Mouse (Mus musculus) liver, embryonic 14.5 days (tissue): ENCODE measurements around the gene Odf3l1. TPM values are rescaled to one million over a fixed set of nuclear protein-coding genes. Genes with fewer than 3 reads are reported as not detected.
A peak's percentile ranks its signal among the peaks of the same experiment; 100 is the strongest.

Experiments used
- ATAC-seq: fragments of 200-750 bp; cut with Nextera tagmentation; 2 replicates; pipeline ENCODE4 v1.8.0; 2017; ENCODE audit warnings: moderate number of reproducible peaks, mild to moderate bottlenecking, moderate library complexity; ENCODE audit not compliant: insufficient read depth
- DNase-seq, 3 experiments: peaks; one replicate each; pipeline ENCODE4 v3.0.0-alpha.2; 2012 to 2013; ENCODE audit warnings: low read depth in 3 of 3, low spot score in 3 of 3
- H3K27ac ChIP-seq: fragments of 300-500 bp; sonication (generic); 2 replicates; pipeline ENCODE4 v1.5.1; 2014; ENCODE audit warnings: moderate library complexity, mild to moderate bottlenecking, control low read depth, inconsistent platforms
- H3K27me3 ChIP-seq: fragments of 300-500 bp; sonication (generic); 2 replicates; pipeline ENCODE4 v1.6.1; 2014; ENCODE audit warnings: mild to moderate bottlenecking, low read length, moderate library complexity; ENCODE audit not compliant: control insufficient read depth, insufficient read depth
- H3K36me3 ChIP-seq: fragments of 300-500 bp; sonication (generic); replicated peaks from 2 replicates; pipeline ENCODE4 v1.6.1; 2014; ENCODE audit warnings: low read depth; ENCODE audit not compliant: control insufficient read depth, insufficient read depth
- H3K4me1 ChIP-seq, 2 experiments: fragments of 200-500 bp in 1 of 2; fragments of 300-500 bp in 1 of 2; sonication (generic) in 1 of 2; replicated peaks; 2 replicates each; pipeline ENCODE4 v1.6.1; 2012 to 2014; ENCODE audit warnings: antibody characterized with exemption in 1 of 2, inconsistent platforms in 1 of 2, low read length in 1 of 2; ENCODE audit not compliant: control insufficient read depth in 2 of 2, insufficient read depth in 2 of 2
- H3K4me2 ChIP-seq: fragments of 300-500 bp; sonication (generic); 2 replicates; pipeline ENCODE4 v1.6.1; 2014; ENCODE audit warnings: low read depth, mild to moderate bottlenecking, control low read depth, moderate library complexity
- H3K4me3 ChIP-seq, 2 experiments: fragments of 200-500 bp in 1 of 2; fragments of 300-500 bp in 1 of 2; sonication (generic) in 1 of 2; 2 replicates each; pipeline ENCODE4 v1.5.1; 2012 to 2014; ENCODE audit warnings: low read depth in 2 of 2, low read length in 2 of 2, mild to moderate bottlenecking in 2 of 2, control low read depth in 1 of 2, inconsistent platforms in 1 of 2, moderate library complexity in 1 of 2; ENCODE audit not compliant: insufficient read depth in 1 of 2
- H3K9ac ChIP-seq: fragments of 300-500 bp; sonication (generic); replicated peaks from 2 replicates; pipeline ENCODE4 v1.6.1; 2014; ENCODE audit warnings: mild to moderate bottlenecking, control low read depth, moderate library complexity
- H3K9me3 ChIP-seq: fragments of 300-500 bp; sonication (generic); 2 replicates; pipeline ENCODE4 v1.6.1; 2016; ENCODE audit warnings: low read length, mixed read lengths; ENCODE audit not compliant: control insufficient read depth
- CTCF ChIP-seq: IDR thresholded peaks from 2 replicates; pipeline ENCODE4 v1.5.1; 2016; ENCODE audit warnings: antibody characterized with exemption, low read depth, control low read depth
- EP300 ChIP-seq: IDR thresholded peaks from 2 replicates; pipeline ENCODE4 v1.6.1; 2016; ENCODE audit warnings: antibody characterized with exemption, low read depth
- WGBS: fragments of 180-500 bp; shearing (Covaris S2); extraction: QIAGEN DNeasy Blood & Tissue Kit; methylation state at CpG from one replicate; pipeline ENCODE4 v1.1.7; 2014; ENCODE audit not compliant: insufficient replicate concordance; 5-methylcytosine and 5-hydroxymethylcytosine counted together
- polyA plus RNA-seq, 2 experiments: library from polyadenylated mRNA; depleted of rRNA in 1 of 2; stranded (reverse) in 1 of 2; unstranded in 1 of 2; fragments of >200 nt; fragmentation: Nextera tagmentation in 1 of 2; extraction: Ambion mirVana in 1 of 2; gene quantifications; 2 replicates each; pipeline versions ENCODE4 v1.2.1 to v1.2.3; 2012 to 2014

Odf3l1 gene
- polyA plus RNA-seq, 2 experiments = not detected

GRCm38 (mm10) chr9:56830162-56830561 lies 34.3 kb downstream of the Odf3l1 start:
- H3K4me2 ChIP-seq = no peak overlapping the region
- no peak overlapping the region for H3K9ac ChIP-seq
- no peak overlapping the region for H3K4me3 ChIP-seq
- no peak for ATAC-seq
- H3K27ac ChIP-seq = no peak overlapping the region
- DNase-seq = no peak
- TF ChIP-seq CTCF (no peak), EP300 (no peak)
- no peaks in the 10 kb centered on the region for H3K4me1 ChIP-seq
- WGBS = 42% methylated on average over 4 of the region's 4 CpGs
- peaks cover 5% of the 10 kb centered on the region; the same call in 1 of the 2 replicates for H3K27me3 ChIP-seq
- H3K36me3 ChIP-seq = no peaks in the 10 kb centered on the region
- no peaks in the 10 kb centered on the region for H3K9me3 ChIP-seq

- no peak for ATAC-seq
- WGBS = 48% methylated on average over 6 of the region's 6 CpGs
- Histone ChIP-seq H3K27ac (no peak overlapping the region), H3K4me3 (no peak overlapping the region), H3K36me3 (no peaks in the 10 kb centered on the region), H3K27me3 (peaks cover 5% of the 10 kb centered on the region; the same call in 1 of the 2 replicates), H3K9me3 (no peaks in the 10 kb centered on the region), H3K9ac (no peak overlapping the region), H3K4me1 (no peaks in the 10 kb centered on the region), H3K4me2 (no peak overlapping the region)
- no peak for DNase-seq
- TF ChIP-seq CTCF (no peak), EP300 (no peak)
These were observed 35.6 kb downstream of the Odf3l1 start for GRCm38 (mm10) chr9:56828841-56829240.

- Histone ChIP-seq H3K9ac (no peak overlapping the region), H3K4me2 (no peak overlapping the region), H3K27me3 (peaks cover 5% of the 10 kb centered on the region; the same call in 1 of the 2 replicates), H3K4me1 (no peaks in the 10 kb centered on the region), H3K36me3 (no peaks in the 10 kb centered on the region), H3K4me3 (no peak overlapping the region), H3K27ac (no peak overlapping the region), H3K9me3 (no peaks in the 10 kb centered on the region)
- ATAC-seq (no peak), DNase-seq (no peak)
- TF ChIP-seq EP300 (no peak), CTCF (no peak)
- 46% methylated on average over 9 of the region's 9 CpGs for WGBS
These were observed 36.3 kb downstream of the Odf3l1 start for GRCm38 (mm10) chr9:56828146-56828545.

- Histone ChIP-seq H3K4me3 (no peak overlapping the region), H3K4me2 (no peak overlapping the region), H3K36me3 (no peaks in the 10 kb centered on the region), H3K4me1 (no peaks in the 10 kb centered on the region), H3K27ac (no peak overlapping the region), H3K9me3 (no peaks in the 10 kb centered on the region), H3K9ac (no peak overlapping the region), H3K27me3 (peaks cover 5% of the 10 kb centered on the region; the same call in 1 of the 2 replicates)
- no peak for TF ChIP-seq EP300
- no peak for TF ChIP-seq CTCF
- 15% methylated on average over 21 of the region's 21 CpGs for WGBS
- no peak for DNase-seq
- ATAC-seq = no peak
These were observed 38.8 kb downstream of the Odf3l1 start for GRCm38 (mm10) chr9:56825476-56826213.

- no peak for DNase-seq
- no peaks in the 10 kb centered on the region for H3K36me3 ChIP-seq
- no peak overlapping the region for H3K27ac ChIP-seq
- 18% methylated on average over 3 of the region's 3 CpGs for WGBS
- no peaks in the 10 kb centered on the region for H3K4me1 ChIP-seq
- H3K4me3 ChIP-seq = no peak overlapping the region
- H3K9me3 ChIP-seq = no peaks in the 10 kb centered on the region
- H3K9ac ChIP-seq = no peak overlapping the region
- no peak for ATAC-seq
- TF ChIP-seq EP300 = no peak
- peak; percentile 18; the same call in 1 of the 2 replicates for TF ChIP-seq CTCF
- no peak overlapping the region for H3K4me2 ChIP-seq
- peaks cover 5% of the 10 kb centered on the region; the same call in 1 of the 2 replicates for H3K27me3 ChIP-seq
These were observed 39.6 kb downstream of the Odf3l1 start for GRCm38 (mm10) chr9:56824900-56825299.
